Mouse (Mus musculus) testis, adult 2 months (tissue): ENCODE results near the gene Spi1.
A peak's percentile ranks its signal among the peaks of the same experiment; 100 is the strongest.

Experiments used
- CTCF ChIP-seq: fragments of 200-500 bp; IDR thresholded peaks from 2 replicates; pipeline ENCODE4 v1.5.1; 2012; ENCODE audit warnings: low read depth, mild to moderate bottlenecking, inconsistent platforms, low read length, moderate library complexity; ENCODE audit not compliant: control insufficient read depth, insufficient read depth, insufficient replicate concordance
- POLR2A ChIP-seq: fragments of 200-500 bp; IDR thresholded peaks from 2 replicates; pipeline ENCODE4 v1.6.1; 2012; ENCODE audit warnings: low read depth, mild to moderate bottlenecking, inconsistent platforms, low read length, moderate library complexity; ENCODE audit not compliant: control insufficient read depth

DNA sequence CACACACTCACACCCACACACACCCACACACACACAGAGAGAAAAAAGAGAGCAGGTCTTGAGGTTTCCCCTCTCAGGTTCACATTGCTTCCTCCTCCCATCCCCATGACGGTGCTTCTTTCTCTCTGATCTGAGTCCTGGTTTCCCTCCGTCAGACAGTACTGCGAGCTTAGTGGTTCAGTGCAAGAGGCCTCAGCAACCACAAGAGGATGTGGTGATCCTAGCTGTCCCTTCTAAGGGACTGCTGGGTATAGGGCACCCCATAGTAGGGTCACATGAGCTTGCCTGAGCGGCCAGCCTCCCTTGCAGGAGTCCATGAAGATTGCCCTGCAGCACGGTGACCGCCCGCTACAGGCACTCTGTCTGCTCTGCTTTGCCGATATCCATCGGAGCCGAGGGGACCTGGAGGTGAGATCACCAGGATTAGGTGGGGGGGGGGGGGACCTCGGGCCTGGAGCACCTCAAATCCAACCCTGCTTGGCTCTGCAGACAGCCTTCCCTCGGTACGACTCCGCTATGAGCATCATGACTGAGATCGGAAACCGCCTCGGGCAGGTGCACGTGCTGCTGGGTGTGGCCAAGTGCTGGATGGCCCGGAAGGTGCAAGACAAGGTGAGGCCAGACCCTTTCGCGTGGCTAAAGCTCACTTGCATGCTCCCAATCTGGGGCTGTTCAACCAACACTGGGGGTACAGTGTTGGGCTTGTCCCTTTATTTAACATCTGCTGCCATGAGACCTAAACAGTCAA lies 39.4 kb upstream of the Spi1 start:
- TF ChIP-seq POLR2A (0 out of 2 replicates have a peak, but pooled peaks have one; percentile 14), CTCF (no peak)
